In the genomic region with DNA sequence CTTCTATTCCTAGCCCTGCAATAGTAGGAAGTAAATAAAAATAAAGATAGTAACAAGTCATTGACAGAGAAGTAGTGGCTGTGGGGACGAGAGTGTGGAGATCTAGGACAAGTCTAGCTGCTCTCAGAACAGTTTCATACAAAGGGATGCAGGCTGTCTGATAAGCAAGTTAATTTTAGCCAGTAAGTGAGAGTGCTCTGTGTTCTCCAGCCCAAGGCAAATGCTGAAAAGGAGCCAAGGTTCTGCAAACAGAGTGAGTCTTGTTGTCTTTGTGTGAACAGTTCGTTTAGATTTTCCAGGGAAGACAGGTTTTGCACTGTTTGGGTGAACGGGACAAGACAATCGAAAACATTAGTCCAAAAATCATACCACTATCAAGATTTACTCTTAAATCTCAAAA, we compare ENCODE assay signal across 12 mouse cellular contexts. TPM values are rescaled to one million over a fixed set of nuclear protein-coding genes. Genes with fewer than 3 reads are reported as not detected.
DNase-seq lines count a peak whose midpoint lies in the region; ATAC-seq and TF ChIP-seq lines count a peak whose summit lies in the region.
"Had no signal": no experiment of that assay in that cellular context is flagged by ENCODE, and none has a peak within 500 bp of the region (broad histone marks: within the 10 kb centered on the region; RNA-seq: fewer than 3 reads in every experiment).

No protein-coding gene starts in this region.

- H3K9ac ChIP-seq in forebrain, postnatal 0 days = no peak overlapping the region
- H3K9ac ChIP-seq in forebrain, embryonic 13.5 days = no peak overlapping the region
- H3K9ac ChIP-seq in kidney, embryonic 15.5 days = no peak overlapping the region
- H3K9ac ChIP-seq: neural tube, embryonic 13.5 days; stomach, embryonic 15.5 days had no signal

- no peaks in the 10 kb centered on the region for H3K27me3 ChIP-seq in forebrain, postnatal 0 days (ENCODE audit: insufficient read depth, low read length)
- no peaks in the 10 kb centered on the region for H3K27me3 ChIP-seq in forebrain, embryonic 13.5 days
- no peaks in the 10 kb centered on the region for H3K27me3 ChIP-seq in kidney, embryonic 15.5 days
- H3K27me3 ChIP-seq: neural tube, embryonic 13.5 days; stomach, embryonic 15.5 days had no signal

- 41% methylated on average over 4 of the region's 4 CpGs for WGBS in forebrain, postnatal 0 days
- WGBS in forebrain, embryonic 13.5 days = 71% methylated on average over 4 of the region's 4 CpGs
- WGBS in kidney, embryonic 15.5 days = 72% methylated on average over 4 of the region's 4 CpGs

- TF ChIP-seq CTCF in forebrain, postnatal 0 days (IDR thresholded peaks at IDR 0.05; ENCODE audit: low read depth) = no peak

- no peaks in the 10 kb centered on the region for H3K9me3 ChIP-seq in forebrain, postnatal 0 days (ENCODE audit: low read length)
- H3K9me3 ChIP-seq in forebrain, embryonic 13.5 days (replicated peaks) = no peaks in the 10 kb centered on the region
- H3K9me3 ChIP-seq in kidney, embryonic 15.5 days (replicated peaks) = no peaks in the 10 kb centered on the region
- H3K9me3 ChIP-seq: neural tube, embryonic 13.5 days; stomach, embryonic 15.5 days had no signal

- H3K27ac ChIP-seq in forebrain, postnatal 0 days (ENCODE audit: low read depth, low read length) = no peak overlapping the region
- no peak overlapping the region for H3K27ac ChIP-seq in forebrain, embryonic 13.5 days
- H3K27ac ChIP-seq in kidney, embryonic 15.5 days = no peak overlapping the region
- H3K27ac ChIP-seq: neural tube, embryonic 13.5 days; stomach, embryonic 15.5 days had no signal

- no peak overlapping the region for H3K4me3 ChIP-seq in forebrain, postnatal 0 days (ENCODE audit: low read depth, low read length)
- H3K4me3 ChIP-seq in forebrain, embryonic 13.5 days = no peak overlapping the region
- H3K4me3 ChIP-seq in kidney, embryonic 15.5 days (replicated peaks) = no peak overlapping the region
- H3K4me3 ChIP-seq: neural tube, embryonic 13.5 days; stomach, embryonic 15.5 days had no signal

- peak; percentile 58 for ATAC-seq in forebrain, postnatal 0 days
- no peak for ATAC-seq in forebrain, embryonic 13.5 days
- ATAC-seq in kidney, embryonic 15.5 days (replicated peaks; ENCODE audit: low FRiP score) = no peak
- ATAC-seq in megakaryocyte, adult 5-6 weeks (ENCODE audit: poor library complexity, severe bottlenecking) = no peak

- DNase-seq in forebrain, postnatal 0 days = peak; percentile 18
- peak; percentile 60 to 65 for DNase-seq in right cerebral cortex, postnatal 10 days (ENCODE audit: low spot score in 2 of 2)
- DNase-seq in right cerebral cortex, postnatal 4 days = no peak
- peak; percentile 37 for DNase-seq in heart, postnatal 4 days
- DNase-seq in neural tube, embryonic 10.5 days (ENCODE audit: extremely low spot score, low spot score) = no peak
- DNase-seq: kidney, postnatal 25 days; lung, adult 2 months had no signal

- no peaks in the 10 kb centered on the region for H3K36me3 ChIP-seq in forebrain, postnatal 0 days (ENCODE audit: insufficient read depth)
- H3K36me3 ChIP-seq in forebrain, embryonic 13.5 days (ENCODE audit: poor library complexity, severe bottlenecking) = no peaks in the 10 kb centered on the region
- no peaks in the 10 kb centered on the region for H3K36me3 ChIP-seq in kidney, embryonic 15.5 days
- H3K36me3 ChIP-seq: neural tube, embryonic 13.5 days; stomach, embryonic 15.5 days had no signal

- H3K4me2 ChIP-seq in forebrain, postnatal 0 days (ENCODE audit: low read depth) = no peak overlapping the region
- no peak overlapping the region for H3K4me2 ChIP-seq in forebrain, embryonic 13.5 days
- no peak overlapping the region for H3K4me2 ChIP-seq in kidney, embryonic 15.5 days
- H3K4me2 ChIP-seq: neural tube, embryonic 13.5 days; stomach, embryonic 15.5 days had no signal

- no peaks in the 10 kb centered on the region for H3K4me1 ChIP-seq in forebrain, postnatal 0 days (ENCODE audit: insufficient read depth)
- H3K4me1 ChIP-seq in forebrain, embryonic 13.5 days = no peaks in the 10 kb centered on the region; the same call in 1 of the 2 replicates
- H3K4me1 ChIP-seq in kidney, embryonic 15.5 days = peaks cover 4% of the 10 kb centered on the region; the same call in 1 of the 2 replicates
- H3K4me1 ChIP-seq: neural tube, embryonic 13.5 days; stomach, embryonic 15.5 days had no signal

RNA-seq across cellular contexts. Expression of gene Alcam, which starts 25.4 kb away (rescaled TPM):
- total RNA-seq in forebrain, postnatal 0 days (2014; rRNA removed) = 135 and 146 TPM in 2 replicates
- 21.8 and 30.8 TPM in 2 replicates for polyA plus RNA-seq in forebrain, postnatal 0 days (2015; fragmentation: Nextera tagmentation; extraction: Ambion mirVana)
- 15.2 and 16.1 TPM in 2 replicates for polyA plus RNA-seq in forebrain, embryonic 13.5 days (2015; fragmentation: Nextera tagmentation; extraction: Ambion mirVana)
- 10 to 100 TPM in 1 of 2 experiments, 1 to 10 TPM in 1; 9.2 to 10.1 TPM for total RNA-seq in heart, postnatal 4 days (2021)
- 55.8 and 57.9 TPM in 2 replicates for polyA plus RNA-seq in kidney, embryonic 15.5 days (2015; fragmentation: Nextera tagmentation; extraction: Ambion mirVana)
- 35.6 and 36.5 TPM in 2 replicates for total RNA-seq in megakaryocyte, adult 5-6 weeks (2015)
- 63.1 and 63.2 TPM in 2 replicates for total RNA-seq in megakaryocyte, adult 5-6 weeks (2017)

Comparison
In these comparisons a context has a peak if more than half of its experiments do, and no peak if none do; other contexts are left out.
1. DNase-seq: peak in forebrain, postnatal 0 days (single experiment), right cerebral cortex, postnatal 10 days (2 of 2) and heart, postnatal 4 days (single experiment); none in right cerebral cortex, postnatal 4 days (single experiment) and neural tube, embryonic 10.5 days (single experiment).